Mouse (Mus musculus) thymus, adult 18-20 months (tissue): ENCODE results near the gene Mall.

Source experiments
- DNase-seq, 2 experiments: peaks; one replicate each; pipeline ENCODE4 v3.0.0; 2022; ENCODE audit warnings: mixed read lengths in 2 of 2

Gene Mall

DNA sequence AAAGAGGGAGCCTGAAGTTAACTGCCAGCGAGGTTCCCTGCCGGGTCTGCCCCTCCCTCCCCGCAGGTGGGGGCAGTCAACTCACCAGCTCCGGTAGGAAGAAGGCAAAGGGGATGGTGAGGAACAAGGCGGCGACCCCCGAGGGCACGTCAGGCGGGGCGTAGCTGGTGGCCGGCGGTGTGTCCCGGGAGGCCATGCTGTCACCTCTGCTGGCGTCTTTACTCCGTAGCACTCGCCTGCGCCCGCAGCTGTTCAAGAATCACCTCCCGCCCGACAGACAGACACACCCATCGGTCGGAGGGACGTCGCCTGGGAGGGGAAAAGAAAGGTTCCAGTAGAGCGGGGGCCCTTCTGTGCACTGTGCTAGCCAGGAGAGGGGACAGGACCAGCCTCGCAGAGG is at the start of gene Mall:
Gene Mall, minus strand, starts transcription at position 262 of the 400 bp plus-strand sequence.
- DNase-seq: no peak

DNA sequence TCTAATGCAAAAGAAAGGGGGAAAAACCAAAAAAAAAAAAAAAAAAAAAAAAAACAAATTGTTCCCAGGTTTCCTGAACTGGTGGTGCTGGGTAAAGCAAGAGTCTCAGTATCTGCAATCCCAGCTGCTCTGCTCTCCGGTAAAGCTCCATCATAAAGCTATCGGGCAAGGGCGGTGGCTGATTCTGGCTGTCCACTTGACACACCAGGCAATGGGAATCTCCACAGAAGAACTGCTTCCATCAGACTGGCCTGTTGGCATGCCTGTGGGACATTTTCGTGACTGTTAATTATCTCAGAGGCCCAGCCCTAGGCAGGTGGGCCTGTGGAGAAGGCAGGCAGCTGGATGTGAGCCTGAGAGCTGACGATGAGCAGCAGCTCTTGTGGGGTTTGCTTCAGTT is 48.7 kb upstream of the Mall start:
- no peak for DNase-seq

DNA sequence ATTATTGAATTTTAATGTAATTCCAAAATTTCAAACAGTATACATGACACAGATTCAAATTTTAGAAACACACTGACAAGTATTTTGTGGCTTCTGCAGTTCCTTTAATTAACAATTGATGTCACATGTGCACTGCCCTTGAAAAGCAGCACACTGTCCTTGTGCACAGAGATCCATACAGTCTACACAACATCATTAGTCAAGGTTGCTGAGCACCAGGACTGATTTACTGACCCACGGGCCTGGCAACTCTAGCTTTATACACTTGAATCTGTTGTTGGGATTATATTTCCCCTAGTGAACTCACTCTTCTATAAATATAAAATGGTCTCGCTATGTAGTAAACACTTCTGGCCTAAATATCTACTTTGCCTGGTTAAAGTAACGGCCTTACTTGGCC is 45.3 kb upstream of the Mall start:
- DNase-seq: no peak

DNA sequence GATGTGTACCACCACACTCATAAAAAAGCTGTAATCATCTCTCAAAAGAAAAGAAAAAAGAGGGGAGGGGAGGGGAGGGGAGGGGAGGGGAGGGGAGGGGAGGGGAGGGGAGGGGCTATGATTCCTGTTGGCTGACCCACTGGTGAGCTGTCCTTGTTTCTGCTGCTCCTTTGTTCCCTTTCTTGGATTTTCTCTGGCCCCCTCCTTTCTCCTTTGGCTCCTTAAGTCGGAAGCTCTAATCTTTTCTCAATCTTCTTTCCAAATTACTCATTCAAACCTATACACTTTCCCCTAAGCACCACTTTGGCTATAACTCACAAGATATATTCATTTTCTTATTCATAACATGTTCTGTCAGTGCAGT is 44.8 kb upstream of the Mall start:
- DNase-seq: no peak

DNA sequence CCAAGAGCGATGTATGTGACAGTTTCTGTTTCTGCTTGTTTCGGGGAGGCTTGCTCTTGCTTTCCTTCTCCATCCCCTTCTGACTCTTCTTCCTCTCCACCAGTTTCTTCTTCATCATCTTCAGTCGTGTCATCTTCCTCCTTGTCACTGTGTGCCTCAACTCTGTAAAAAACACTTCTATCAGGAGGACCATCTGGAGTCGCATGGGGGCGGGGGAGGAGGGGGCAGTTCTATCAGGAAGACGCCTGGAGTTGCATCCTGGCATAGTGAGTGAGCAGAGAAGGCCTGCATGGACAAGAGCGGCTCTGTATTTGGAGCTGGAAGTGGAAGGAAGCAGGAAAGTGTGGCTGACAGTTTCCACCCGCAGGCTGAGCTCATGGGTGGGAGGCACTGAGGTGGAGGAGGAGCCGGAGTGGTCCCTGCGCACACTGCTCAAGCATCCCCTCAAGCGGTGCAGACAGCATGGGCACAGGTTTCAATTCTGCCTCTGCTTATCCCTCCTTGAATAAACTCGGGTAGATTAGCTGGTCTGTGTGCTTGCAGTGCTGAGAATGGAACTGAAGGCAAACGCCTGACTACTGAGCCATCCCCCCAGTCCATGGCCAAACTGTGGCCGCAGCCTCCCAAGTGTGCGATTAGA is 44.3 kb upstream of the Mall start:
- no peak for DNase-seq

DNA sequence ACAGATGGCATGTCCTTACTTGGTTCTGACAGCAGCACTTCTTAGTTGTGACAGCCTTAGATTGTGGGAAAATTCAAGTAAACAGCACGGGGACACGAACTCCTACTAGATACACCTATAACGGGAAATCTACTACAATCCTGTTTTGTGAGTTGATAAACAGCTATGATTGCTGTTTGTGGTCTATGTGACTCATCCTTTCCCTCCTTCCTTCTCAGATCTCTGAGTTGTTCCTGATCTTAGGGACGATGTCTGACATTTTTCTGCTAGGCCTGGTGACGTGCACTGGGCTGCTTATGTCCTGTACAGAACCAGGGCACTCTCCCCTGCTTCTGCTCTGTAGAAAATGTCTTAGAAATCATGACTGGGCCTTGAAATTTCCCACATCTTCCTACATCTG is 31.9 kb upstream of the Mall start:
- no peak for DNase-seq

DNA sequence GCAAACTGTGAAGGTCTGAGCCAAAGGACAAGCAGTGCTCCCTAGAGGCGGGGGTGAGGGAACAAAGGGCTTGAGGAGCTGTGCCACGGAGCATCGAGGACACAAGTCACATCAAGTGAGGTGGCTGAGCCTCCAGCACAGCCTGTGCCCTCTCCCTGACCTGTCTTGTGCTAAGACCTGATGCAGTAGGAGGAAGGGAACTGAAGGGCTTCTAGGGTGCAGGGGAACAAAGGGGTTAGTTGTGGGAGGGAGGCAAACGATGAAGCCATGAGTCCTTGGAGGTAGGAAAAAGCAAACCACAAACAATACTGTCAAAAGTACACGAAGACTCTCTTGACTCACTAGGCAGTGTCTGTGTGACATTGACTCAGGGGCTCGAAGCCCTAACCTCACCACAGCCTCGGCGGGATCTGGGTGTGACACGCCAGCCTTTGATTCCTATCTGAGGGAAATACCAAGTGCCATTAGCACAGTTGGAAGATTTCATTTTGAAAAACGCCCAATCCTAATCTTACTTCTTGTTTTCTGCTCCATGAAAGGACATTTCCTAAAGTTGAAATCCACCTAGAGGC is 30.8 kb upstream of the Mall start:
- no peak for DNase-seq

DNA sequence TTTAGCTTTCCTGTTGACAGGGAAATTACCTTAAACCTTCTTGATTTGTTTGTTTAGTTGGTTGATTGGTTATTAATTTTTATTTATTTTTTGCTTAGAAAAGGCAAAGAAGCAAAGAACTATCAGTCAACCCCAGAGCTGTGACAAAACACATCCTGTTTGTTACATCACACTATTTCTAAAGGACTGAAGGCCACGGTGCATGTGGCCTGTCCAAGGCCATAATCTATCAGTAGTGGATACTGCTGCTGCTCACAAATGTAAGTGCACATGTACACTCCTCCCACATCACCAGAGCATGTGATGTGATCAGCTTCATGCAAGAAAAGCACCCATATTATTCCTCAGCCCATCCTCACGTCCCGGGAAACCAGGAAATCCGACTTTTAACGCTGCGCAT is 30.3 kb upstream of the Mall start:
- no peak for DNase-seq

DNA sequence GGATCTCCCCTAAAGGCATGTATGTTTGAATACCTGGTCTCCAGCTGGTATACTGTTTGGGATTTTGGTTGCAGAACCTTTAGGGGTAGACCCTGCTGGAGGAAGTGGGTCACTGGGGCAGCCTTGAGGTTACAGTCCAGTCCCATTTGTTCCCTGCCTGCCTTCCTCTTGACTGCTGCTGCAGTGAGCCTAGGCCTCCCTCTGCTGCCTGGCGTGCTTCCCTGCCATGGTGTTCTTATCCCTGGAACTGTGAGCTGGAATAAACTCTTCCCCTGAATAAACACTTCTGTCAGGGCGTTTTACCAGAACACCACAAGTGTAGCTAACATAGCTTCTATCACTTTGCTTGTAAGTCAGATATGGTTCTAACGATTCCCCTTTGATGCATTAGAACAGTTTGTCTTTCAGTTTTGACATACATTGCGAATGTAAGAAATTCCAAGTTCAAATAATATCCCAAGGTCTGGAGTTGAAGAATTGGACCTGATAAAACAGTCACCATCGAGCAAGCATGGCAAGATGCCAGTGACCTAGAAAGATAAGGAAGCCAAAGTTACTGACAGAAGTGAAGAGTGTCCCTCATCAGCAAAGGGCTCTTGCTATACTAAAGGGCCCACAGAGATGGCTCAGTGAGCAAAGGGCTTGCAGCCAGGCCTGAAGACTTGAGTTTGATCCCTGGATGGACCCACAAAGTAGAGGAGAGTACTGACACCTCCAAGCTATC is 29.6 kb upstream of the Mall start:
- no peak for DNase-seq

DNA sequence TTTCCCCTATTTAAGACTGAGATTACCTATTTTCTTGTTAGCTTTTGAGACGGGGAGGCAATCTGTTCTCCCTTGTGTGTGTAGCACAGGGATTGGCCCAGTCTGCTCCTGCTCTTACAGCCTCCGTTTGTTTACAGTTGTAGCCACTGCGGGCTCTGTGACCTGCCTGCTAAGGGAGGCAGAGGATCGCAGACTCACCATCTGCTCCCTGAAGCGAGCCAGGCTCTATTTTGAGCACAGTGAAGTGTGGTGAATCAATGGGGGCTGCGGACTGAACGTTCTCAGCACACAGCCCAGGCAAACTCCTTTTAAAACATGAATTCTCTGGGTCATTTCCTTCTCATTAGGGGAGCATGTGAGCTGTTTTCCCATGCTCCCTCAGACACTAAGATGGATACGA is 27.4 kb upstream of the Mall start:
- DNase-seq: no peak

DNA sequence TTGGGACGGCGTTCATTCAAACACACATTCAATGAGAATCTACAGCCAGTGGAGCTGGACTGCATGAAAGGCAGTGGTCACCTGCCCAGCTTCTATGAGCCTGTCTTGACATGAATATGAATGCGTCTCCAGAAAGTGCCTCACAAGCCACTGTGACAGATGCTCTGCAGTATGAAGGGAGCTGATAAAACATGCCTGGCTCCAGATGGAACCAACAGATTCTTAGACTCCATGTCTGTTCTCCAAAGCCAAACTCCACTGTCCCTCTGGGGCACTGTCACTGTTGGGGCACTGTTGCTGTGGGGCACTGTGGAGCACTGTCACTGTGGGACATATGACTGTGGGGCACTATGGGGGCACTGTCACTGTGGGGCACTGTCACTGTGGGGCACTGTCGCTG is 24.4 kb upstream of the Mall start:
- no peak for DNase-seq

DNA sequence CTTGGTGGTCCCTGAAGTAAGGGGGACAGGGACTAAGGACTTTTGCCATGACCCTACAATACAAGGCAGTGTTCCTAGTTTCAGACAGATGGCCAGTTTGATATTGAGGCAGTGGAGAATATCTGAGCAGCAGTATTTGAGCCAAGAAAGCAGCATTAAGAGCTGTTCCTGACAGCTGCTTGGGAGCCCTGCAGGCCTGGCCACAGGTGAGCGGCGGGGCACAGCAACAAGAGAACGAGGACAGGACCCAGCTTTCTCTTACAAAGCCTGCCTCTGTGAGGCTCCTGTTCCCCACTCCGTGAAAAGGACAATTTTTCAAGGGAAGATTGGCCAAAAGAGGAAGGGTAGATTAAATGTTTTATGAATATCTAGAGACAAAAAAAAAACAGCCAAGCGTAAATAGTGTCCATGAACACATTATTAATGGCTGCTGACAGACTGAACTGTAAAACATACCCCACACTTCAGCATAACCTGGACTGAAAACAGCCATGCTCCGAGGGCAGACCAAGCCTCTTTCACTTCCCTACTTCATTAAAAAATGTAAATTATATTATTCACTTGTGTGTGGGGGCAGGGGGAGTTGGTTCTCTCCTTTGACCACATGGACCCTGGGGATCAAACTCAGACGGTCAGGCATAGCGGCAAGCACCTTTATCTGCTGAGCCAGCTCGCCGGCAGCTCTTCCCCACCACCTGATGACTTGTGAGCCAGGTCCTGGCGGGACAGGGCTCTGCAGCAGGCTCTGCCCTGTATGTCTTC is 22.3 kb upstream of the Mall start:
- no peak for DNase-seq

DNA sequence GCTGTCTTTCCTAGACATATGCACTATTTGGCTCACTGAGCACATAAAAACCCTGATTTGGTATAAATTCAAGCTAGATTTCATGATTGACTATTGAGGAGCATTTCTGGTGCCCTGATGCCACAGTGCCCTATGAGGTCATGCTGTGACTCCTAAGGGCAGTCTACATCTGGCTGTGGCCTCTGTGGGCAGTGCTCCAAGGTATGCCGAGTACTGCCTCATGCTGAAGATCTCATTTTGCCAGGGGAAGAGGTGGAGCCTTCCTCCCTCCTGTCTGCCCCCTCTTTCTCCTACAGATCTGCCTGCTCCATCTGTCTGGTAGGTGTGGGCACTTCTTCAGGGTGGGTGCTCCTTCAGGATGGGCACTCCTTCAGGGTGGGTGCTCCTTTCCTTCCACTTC is 19.6 kb upstream of the Mall start:
- DNase-seq: no peak

DNA sequence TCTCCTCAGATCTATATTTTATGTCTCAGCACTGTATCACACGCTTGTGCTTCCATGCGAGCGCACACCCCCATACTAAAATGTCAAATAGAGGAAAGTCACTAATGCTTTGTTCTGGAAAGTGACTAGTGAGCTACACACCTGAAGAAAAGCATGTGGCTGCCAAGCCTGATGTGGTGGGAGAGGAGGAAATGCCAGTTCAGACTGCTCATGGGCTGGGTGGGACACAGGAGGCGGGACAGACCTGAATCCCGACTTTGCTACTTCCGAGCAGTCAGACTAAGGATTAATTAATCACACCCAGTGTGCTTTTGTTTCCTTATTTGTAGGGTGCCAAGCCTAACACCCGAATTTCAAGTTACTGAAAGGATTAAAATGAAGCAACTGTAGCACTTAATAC is 18.6 kb upstream of the Mall start:
- no peak for DNase-seq

DNA sequence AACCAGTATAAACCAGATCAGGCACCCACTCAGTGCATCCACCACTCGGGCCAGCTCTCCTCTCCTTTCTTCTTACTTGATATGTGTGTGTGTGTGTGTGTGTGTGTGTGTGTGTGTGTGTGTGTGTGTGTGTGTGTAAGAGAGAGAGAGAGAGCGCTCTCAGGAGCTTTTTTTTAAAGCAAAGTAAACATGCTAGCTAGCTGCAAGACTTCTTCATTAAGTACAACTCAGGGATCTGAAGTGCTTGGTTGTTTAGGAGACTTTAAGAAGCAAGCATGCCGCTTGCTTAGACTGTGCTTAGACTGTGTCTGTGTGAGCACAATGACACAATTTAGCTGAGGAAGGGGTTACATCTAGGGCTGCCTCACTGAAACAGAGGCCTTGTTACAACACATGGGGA is 12.9 kb upstream of the Mall start:
- no peak for DNase-seq

DNA sequence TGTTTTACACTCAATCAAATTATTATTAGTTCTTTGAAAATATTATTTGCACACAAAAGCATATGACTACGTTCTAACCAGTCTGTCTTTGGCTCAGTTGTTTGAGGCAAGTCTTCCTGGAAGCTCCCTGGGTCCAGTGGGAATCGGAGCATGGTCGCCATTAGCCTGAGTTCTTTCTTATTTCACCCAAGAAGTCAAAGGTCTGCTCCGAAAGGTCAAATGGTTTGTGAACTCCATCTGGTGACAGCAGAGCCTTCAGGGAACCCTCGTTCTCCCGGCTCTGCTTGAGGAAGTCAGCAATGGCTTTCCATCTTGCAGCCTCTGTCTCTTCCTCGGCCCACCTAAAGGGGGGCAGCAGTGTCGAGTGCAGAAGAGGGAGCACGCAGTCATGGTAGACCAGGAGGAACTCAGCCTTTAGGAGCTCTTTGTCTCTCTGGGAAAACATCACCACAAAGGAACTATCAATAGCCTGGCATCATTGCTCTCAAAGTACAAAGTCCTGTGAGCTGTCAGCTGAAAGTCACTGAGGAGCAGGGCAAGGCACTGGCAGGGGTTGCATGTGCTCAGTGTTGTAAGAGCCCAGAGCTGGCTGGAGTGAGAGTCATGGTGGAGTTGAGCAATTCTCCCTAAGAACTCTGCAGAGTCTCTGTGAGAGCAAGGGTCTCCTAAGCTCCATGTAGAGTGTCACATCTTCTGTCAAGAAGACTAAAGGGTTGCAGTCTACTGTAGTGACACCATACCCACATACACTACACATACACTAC is 11.2 kb upstream of the Mall start:
- DNase-seq: no peak

DNA sequence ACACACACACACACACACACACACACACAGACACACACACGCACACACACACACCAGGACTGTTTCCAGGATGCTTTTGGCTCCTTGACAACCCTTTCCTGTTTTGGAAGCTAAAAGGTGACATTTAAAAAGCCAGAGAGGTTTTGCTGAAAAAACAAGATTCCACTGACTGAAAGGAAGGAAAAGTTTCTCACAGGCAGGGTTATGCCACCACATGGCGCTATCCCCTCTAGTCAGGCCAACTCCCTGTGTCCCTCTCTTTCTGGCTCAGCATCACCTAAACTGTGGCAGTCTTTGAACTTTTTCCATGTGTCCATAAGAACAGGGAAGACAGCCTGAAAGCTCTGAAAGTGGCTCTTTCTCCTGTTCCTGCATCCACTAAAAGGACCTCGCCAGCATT is 8.2 kb upstream of the Mall start:
- no peak for DNase-seq

DNA sequence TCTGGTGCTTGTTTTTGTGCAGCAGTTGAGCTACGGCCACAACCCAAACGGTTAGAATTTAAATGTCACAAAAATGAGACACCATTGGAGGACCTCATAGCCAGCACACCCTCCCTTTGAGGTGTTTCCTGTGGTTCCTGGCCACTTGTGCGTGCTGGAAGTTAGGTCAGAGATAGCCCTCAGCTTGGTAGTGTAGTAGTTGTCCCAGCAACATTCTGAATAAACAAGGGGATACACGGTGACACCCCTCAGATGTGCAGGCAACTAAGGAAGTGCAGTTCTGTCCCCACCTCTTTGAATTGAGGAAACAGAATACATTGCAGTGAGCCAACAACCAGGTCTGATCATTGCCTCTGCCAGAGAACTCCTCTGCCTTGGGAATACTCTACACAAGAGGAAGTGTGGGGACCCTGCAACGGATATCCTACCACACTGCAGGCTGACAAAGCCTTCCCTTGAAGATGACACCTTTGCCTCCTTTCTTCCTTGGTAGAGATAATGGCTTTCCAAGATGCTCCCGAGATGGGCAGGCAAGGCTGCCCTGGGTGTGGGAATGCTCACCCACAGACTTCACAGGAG is 7.0 kb upstream of the Mall start:
- DNase-seq: no peak

DNA sequence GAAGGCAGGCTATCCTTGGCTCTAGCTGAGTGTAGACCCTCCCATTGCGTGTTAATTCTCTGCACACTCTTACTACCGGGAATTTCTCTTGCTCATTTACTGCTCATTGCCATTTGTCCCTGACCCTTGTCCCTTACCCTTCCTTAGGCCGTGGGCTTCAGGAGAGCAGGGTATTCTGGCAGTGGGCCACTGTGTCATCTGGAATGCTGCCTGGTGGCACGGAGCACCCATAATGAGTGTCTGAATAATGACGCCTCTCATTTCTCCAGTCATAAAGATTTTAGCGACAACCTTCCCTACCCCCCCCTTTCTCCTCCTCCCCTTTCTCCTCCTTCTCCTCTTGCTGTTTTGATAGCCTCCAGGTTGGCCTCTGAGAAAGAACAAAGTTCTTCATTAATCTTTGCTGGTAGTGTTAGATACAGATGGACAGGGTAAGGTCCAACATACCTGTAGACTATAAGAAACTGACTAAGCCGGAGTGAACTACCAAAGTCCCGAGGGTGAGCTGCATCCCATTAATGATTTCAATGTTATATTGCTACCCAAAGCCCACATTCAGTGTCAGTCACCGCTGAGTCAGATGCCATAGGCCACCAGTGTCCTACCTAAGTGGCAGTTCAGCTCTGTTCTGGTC is 5.9 kb upstream of the Mall start:
- DNase-seq: no peak

DNA sequence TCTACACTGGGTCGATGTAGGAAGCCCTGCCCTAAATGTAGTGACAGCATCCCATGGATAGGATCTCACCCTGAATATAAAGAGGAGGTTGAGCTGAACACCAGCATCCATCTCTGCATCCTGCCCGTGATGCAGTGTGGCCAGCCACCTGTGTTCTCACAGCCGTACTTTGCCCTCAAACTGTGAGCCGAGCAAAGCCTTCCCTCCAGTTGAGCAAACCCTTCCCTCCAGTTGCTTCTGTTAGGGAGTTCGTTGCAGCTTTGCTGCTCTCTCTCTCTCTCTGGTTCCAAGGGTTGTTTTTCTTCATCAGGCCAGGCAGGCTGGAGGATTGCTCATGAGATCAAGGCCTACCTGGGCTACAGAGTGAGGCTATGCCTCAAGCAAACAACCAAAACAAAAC is 5.2 kb upstream of the Mall start:
- DNase-seq: no peak

DNA sequence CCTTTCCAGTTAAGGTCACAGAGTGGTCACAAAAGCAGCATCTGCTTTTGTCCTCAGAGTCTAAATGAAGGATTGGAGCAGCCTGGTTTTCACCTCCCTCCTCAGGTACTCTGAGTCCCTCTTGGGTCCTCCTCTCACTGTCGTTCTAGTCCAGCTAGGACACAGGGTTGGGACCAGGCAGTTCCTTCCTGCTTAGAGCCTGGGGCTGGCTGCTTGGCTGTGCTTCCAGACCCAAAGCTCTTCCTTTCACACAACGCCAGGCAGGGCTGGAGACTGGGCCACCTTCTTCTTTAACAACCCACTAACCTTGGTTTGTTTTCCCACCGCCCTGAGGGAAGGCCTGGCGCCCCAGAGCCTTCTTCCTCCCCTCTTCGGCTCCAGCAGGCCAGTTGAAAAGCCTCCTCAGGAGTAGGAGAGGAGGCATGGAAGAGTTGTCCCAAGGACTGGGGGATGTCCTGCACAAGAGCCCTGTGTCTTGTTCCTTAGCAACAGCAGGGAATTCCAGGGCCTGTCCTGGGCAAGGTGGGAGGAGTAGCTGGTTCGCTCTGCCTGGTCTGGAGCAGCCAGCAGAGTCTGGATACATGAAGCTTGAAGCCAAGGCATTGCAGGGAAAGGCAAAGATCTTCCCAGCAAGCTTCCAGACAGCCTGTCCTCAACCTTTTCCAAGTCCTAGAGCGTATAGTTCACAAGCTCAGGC is 717 bp upstream of the Mall start:
- no peak for DNase-seq
